Mouse (Mus musculus) CH12.LX (cell line): ENCODE measurements around the gene Fbxl18. TPM values are rescaled to one million over a fixed set of nuclear protein-coding genes. Genes with fewer than 3 reads are reported as not detected.
A peak's percentile ranks its signal among the peaks of the same experiment; 100 is the strongest.

ENCODE experiments used
- DNase-seq: peaks from one replicate; pipeline ENCODE4 v3.0.0-alpha.2; 2013; ENCODE audit errors: extremely low read depth
- H3K27ac ChIP-seq: 2 replicates; pipeline ENCODE4 v1.5.1; 2012; ENCODE audit warnings: low read depth, mild to moderate bottlenecking, control low read depth, moderate library complexity; ENCODE audit not compliant: insufficient read depth
- H3K27me3 ChIP-seq: replicated peaks from 2 replicates; pipeline ENCODE3; 2012; ENCODE audit warnings: inconsistent platforms
- H3K36me3 ChIP-seq, 2 experiments: replicated peaks in 1 of 2; 2 replicates each; pipeline versions ENCODE3 to v1.6.1; 2012; ENCODE audit warnings: inconsistent platforms in 1 of 2, low read length in 1 of 2, mild to moderate bottlenecking in 1 of 2, mixed read lengths in 1 of 2, moderate library complexity in 1 of 2; ENCODE audit not compliant: control insufficient read depth in 1 of 2, insufficient read depth in 1 of 2
- H3K4me1 ChIP-seq, 2 experiments: 2 replicates each; pipeline ENCODE4 v1.6.1; 2012; ENCODE audit warnings: inconsistent platforms in 1 of 2, moderate library complexity in 1 of 2; ENCODE audit not compliant: insufficient read depth in 2 of 2, control insufficient read depth in 1 of 2
- H3K4me2 ChIP-seq: 2 replicates; pipeline ENCODE4 v1.6.1; 2012; ENCODE audit warnings: low read depth, mild to moderate bottlenecking, control low read depth; ENCODE audit not compliant: poor library complexity, insufficient read depth, severe bottlenecking
- H3K4me3 ChIP-seq, 3 experiments: fragments of 150-350 bp in 1 of 3; sonication (generic) in 1 of 3; replicated peaks in 1 of 3; 2 replicates each; pipeline versions ENCODE3 to v1.5.1; 2011 to 2012; ENCODE audit warnings: low read depth in 2 of 3, low read length in 2 of 3, mild to moderate bottlenecking in 2 of 3, moderate library complexity in 2 of 3, control low read depth in 1 of 3, improper control_type of control experiment in 1 of 3, inconsistent platforms in 1 of 3, mixed read lengths in 1 of 3; ENCODE audit not compliant: poor library complexity in 1 of 3
- H3K79me2 ChIP-seq: replicated peaks from 2 replicates; pipeline ENCODE4 v1.6.1; 2012; ENCODE audit warnings: mild to moderate bottlenecking, moderate library complexity; ENCODE audit not compliant: control insufficient read depth, poor library complexity, insufficient read depth, severe bottlenecking; ENCODE audit errors: extremely low read depth
- H3K9ac ChIP-seq: 2 replicates; pipeline ENCODE4 v1.6.1; 2012; ENCODE audit warnings: low read depth, mild to moderate bottlenecking, control low read depth, moderate library complexity; ENCODE audit not compliant: insufficient read depth
- H3K9me3 ChIP-seq: replicated peaks from 2 replicates; pipeline ENCODE3; 2012; ENCODE audit warnings: low read length, inconsistent platforms, mixed read lengths
- BHLHE40 ChIP-seq: IDR thresholded peaks from 2 replicates; pipeline ENCODE4 v1.6.1; 2011; ENCODE audit warnings: mild to moderate bottlenecking, low read depth, low read length, improper control_type of control experiment
- CHD1 ChIP-seq: IDR thresholded peaks from 2 replicates; pipeline ENCODE4 v1.6.1; 2012; ENCODE audit warnings: low read depth, low read length, improper control_type of control experiment, inconsistent platforms
- CHD2 ChIP-seq: IDR thresholded peaks from 2 replicates; pipeline ENCODE4 v1.6.1; 2011; ENCODE audit warnings: low read length, improper control_type of control experiment
- CTCF ChIP-seq, 2 experiments: IDR thresholded peaks in 1 of 2; conservative IDR thresholded peaks in 1 of 2; 2 replicates each; pipeline ENCODE4 v1.5.1; 2011 to 2012; ENCODE audit warnings: low read depth in 2 of 2, low read length in 2 of 2, improper control_type of control experiment in 1 of 2, inconsistent platforms in 1 of 2, mild to moderate bottlenecking in 1 of 2, moderate library complexity in 1 of 2
- E2F4 ChIP-seq: IDR thresholded peaks from 2 replicates; pipeline ENCODE4 v1.6.1; 2011; ENCODE audit warnings: low read depth, low read length, improper control_type of control experiment; ENCODE audit not compliant: insufficient replicate concordance
- ELF1 ChIP-seq: IDR thresholded peaks from 2 replicates; pipeline ENCODE4 v1.6.1; 2014; ENCODE audit warnings: low read depth, mild to moderate bottlenecking, inconsistent platforms, low read length, improper control_type of control experiment
- EP300 ChIP-seq: IDR thresholded peaks from 2 replicates; pipeline ENCODE4 v1.6.1; 2011; ENCODE audit warnings: low read length, improper control_type of control experiment
- ETS1 ChIP-seq: conservative IDR thresholded peaks from 2 replicates; pipeline ENCODE4 v1.6.1; 2012; ENCODE audit warnings: low read depth, mild to moderate bottlenecking, inconsistent platforms, low read length, improper control_type of control experiment, moderate library complexity
- GABPA ChIP-seq: IDR thresholded peaks from 2 replicates; pipeline ENCODE4 v1.6.1; 2012; ENCODE audit warnings: low read depth, low read length, improper control_type of control experiment, inconsistent platforms; ENCODE audit not compliant: insufficient replicate concordance
- HCFC1 ChIP-seq: IDR thresholded peaks from 2 replicates; pipeline ENCODE4 v1.6.1; 2012; ENCODE audit warnings: low read depth, mild to moderate bottlenecking, inconsistent platforms, low read length, improper control_type of control experiment
- IRF4 ChIP-seq: IDR thresholded peaks from 2 replicates; pipeline ENCODE4 v1.6.1; 2014; ENCODE audit warnings: low read depth, mild to moderate bottlenecking, inconsistent platforms, low read length, improper control_type of control experiment
- JUN ChIP-seq: IDR thresholded peaks from 2 replicates; pipeline ENCODE4 v1.6.1; 2011; ENCODE audit warnings: low read depth, mild to moderate bottlenecking, low read length, improper control_type of control experiment, moderate library complexity; ENCODE audit not compliant: insufficient read depth
- JUND ChIP-seq: conservative IDR thresholded peaks from 2 replicates; pipeline ENCODE4 v1.6.1; 2011; ENCODE audit warnings: low read depth, low read length, improper control_type of control experiment
- KAT2A ChIP-seq: IDR thresholded peaks from 2 replicates; pipeline ENCODE4 v1.6.1; 2012; ENCODE audit warnings: low read length, improper control_type of control experiment, inconsistent platforms; ENCODE audit not compliant: insufficient replicate concordance
- MAFK ChIP-seq: IDR thresholded peaks from 2 replicates; pipeline ENCODE4 v1.6.1; 2011; ENCODE audit warnings: low read length, improper control_type of control experiment; ENCODE audit not compliant: insufficient replicate concordance
- MAX ChIP-seq: IDR thresholded peaks from 2 replicates; pipeline ENCODE4 v1.6.1; 2011; ENCODE audit warnings: low read length, improper control_type of control experiment
- MAZ ChIP-seq: IDR thresholded peaks from 2 replicates; pipeline ENCODE4 v1.6.1; 2012; ENCODE audit warnings: low read depth, mild to moderate bottlenecking, inconsistent platforms, low read length, improper control_type of control experiment, moderate library complexity
- MEF2A ChIP-seq: IDR thresholded peaks from 2 replicates; pipeline ENCODE4 v1.6.1; 2014; ENCODE audit warnings: low read depth, mild to moderate bottlenecking, inconsistent platforms, low read length, improper control_type of control experiment, borderline replicate concordance
- MXI1 ChIP-seq: IDR thresholded peaks from 2 replicates; pipeline ENCODE4 v1.6.1; 2011; ENCODE audit warnings: mild to moderate bottlenecking, low read depth, low read length, improper control_type of control experiment
- MYC ChIP-seq: IDR thresholded peaks from 2 replicates; pipeline ENCODE4 v1.6.1; 2011; ENCODE audit warnings: low read depth, mild to moderate bottlenecking, improper control_type of control experiment, low read length
- NELFE ChIP-seq: IDR thresholded peaks from 2 replicates; pipeline ENCODE4 v1.6.1; 2011; ENCODE audit warnings: low read depth, low read length, improper control_type of control experiment
- NRF1 ChIP-seq: IDR thresholded peaks from 2 replicates; pipeline ENCODE4 v1.6.1; 2014; ENCODE audit warnings: low read depth, mild to moderate bottlenecking, inconsistent platforms, low read length, improper control_type of control experiment, moderate library complexity
- PAX5 ChIP-seq: IDR thresholded peaks from 2 replicates; pipeline ENCODE4 v1.6.1; 2012; ENCODE audit warnings: low read length, inconsistent platforms, mixed read lengths
- POLR2A ChIP-seq: IDR thresholded peaks from 2 replicates; pipeline ENCODE4 v1.6.1; 2011; ENCODE audit warnings: low read depth, mild to moderate bottlenecking, improper control_type of control experiment, low read length
- POLR2AphosphoS2 ChIP-seq: IDR thresholded peaks from 2 replicates; pipeline ENCODE4 v1.6.1; 2011; ENCODE audit warnings: low read depth, low read length, improper control_type of control experiment
- RAD21 ChIP-seq: IDR thresholded peaks from 2 replicates; pipeline ENCODE4 v1.6.1; 2011; ENCODE audit warnings: low read depth, mild to moderate bottlenecking, low read length, improper control_type of control experiment, moderate library complexity
- RCOR1 ChIP-seq: conservative IDR thresholded peaks from 2 replicates; pipeline ENCODE4 v1.6.1; 2012; ENCODE audit warnings: low read depth, mild to moderate bottlenecking, inconsistent platforms, low read length, improper control_type of control experiment
- SIN3A ChIP-seq: IDR thresholded peaks from 2 replicates; pipeline ENCODE4 v1.6.1; 2012; ENCODE audit warnings: low read length, improper control_type of control experiment, inconsistent platforms
- SMC3 ChIP-seq: IDR thresholded peaks from 2 replicates; pipeline ENCODE4 v1.6.1; 2011; ENCODE audit warnings: low read depth, low read length, improper control_type of control experiment
- TBP ChIP-seq: conservative IDR thresholded peaks from 2 replicates; pipeline ENCODE4 v1.6.1; 2011; ENCODE audit warnings: low read depth, low read length, improper control_type of control experiment
- TCF12 ChIP-seq: IDR thresholded peaks from 2 replicates; pipeline ENCODE4 v1.6.1; 2014; ENCODE audit warnings: low read depth, mild to moderate bottlenecking, inconsistent platforms, low read length, improper control_type of control experiment
- UBTF ChIP-seq: IDR thresholded peaks from 2 replicates; pipeline ENCODE4 v1.6.1; 2012; ENCODE audit warnings: low read depth, mild to moderate bottlenecking, inconsistent platforms, low read length, improper control_type of control experiment, moderate library complexity
- USF1 ChIP-seq: IDR thresholded peaks from 2 replicates; pipeline ENCODE4 v1.6.1; 2014; ENCODE audit warnings: low read depth, mild to moderate bottlenecking, inconsistent platforms, low read length, improper control_type of control experiment
- USF2 ChIP-seq: conservative IDR thresholded peaks from 2 replicates; pipeline ENCODE4 v1.6.1; 2011; ENCODE audit warnings: low read depth, low read length, improper control_type of control experiment
- ZC3H11A ChIP-seq: IDR thresholded peaks from 2 replicates; pipeline ENCODE4 v1.6.1; 2012; ENCODE audit warnings: low read depth, mild to moderate bottlenecking, inconsistent platforms, low read length, improper control_type of control experiment
- ZKSCAN1 ChIP-seq: IDR thresholded peaks from 2 replicates; pipeline ENCODE4 v1.6.1; 2012; ENCODE audit warnings: low read depth, inconsistent platforms, low read length, improper control_type of control experiment, borderline replicate concordance
- ZMIZ1 ChIP-seq: IDR thresholded peaks from 2 replicates; pipeline ENCODE4 v1.6.1; 2012; ENCODE audit warnings: low read depth, mild to moderate bottlenecking, inconsistent platforms, low read length, improper control_type of control experiment
- ZNF384 ChIP-seq: IDR thresholded peaks from 2 replicates; pipeline ENCODE4 v1.6.1; 2012; ENCODE audit warnings: low read depth, low read length, improper control_type of control experiment, inconsistent platforms
- dilution Hi-C: fragments of 300-500 bp; cut with MboI; formaldehyde crosslinking; loops from 2 replicates; pipeline ENCODE4 v1.14.3; 2020; ENCODE audit warnings: low sequenced_read_pairs; ENCODE audit not compliant: extremely low pct_unique_long_range_greater_than_20kb, extremely low pct_ligation_motif_present
- in situ Hi-C: fragments of 300-500 bp; cut with MboI; formaldehyde crosslinking; loops from 3 replicates; pipeline ENCODE4 v1.14.3; 2019; ENCODE audit warnings: low sequenced_read_pairs, low pct_ligation_motif_present, low pct_unique_long_range_greater_than_20kb, mixed read lengths
- polyA plus RNA-seq: library from polyadenylated mRNA; unstranded; fragments of >175 nt; gene quantifications from 2 replicates; pipeline ENCODE4 v1.2.1, GENCODE M21; 2012; ENCODE audit warnings: low read depth; ENCODE audit not compliant: insufficient read length
- total RNA-seq, 2 experiments: library from RNA; depleted of rRNA; stranded (reverse); fragments of 300-350 nt in 1 of 2; fragments of >200 nt in 1 of 2; gene quantifications; 2 replicates each; pipeline ENCODE4 v1.2.3; 2012 to 2014

Gene Fbxl18
- total and polyA plus RNA-seq, 3 experiments: 3.7 to 6.4 (median 5.5) TPM

DNA sequence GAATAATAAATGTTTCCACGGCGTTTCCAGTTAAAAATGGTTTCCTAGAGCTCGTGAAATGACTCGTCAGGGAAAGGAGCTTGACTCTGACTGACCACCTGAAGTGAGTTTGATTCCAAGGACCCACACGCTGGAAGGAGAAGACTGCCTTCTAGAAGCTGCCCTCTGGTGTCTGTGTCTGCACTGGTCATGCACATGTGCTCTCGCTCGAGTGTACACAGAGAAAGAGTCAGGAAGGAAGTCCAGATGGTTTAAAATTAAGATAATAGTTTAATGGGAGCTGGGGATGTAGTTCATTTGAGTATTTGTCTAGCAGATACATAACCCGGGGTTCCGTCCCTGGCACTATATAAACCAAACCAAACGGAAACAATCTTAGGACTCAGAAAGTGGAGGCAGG, 971 bp upstream of the Fbxl18 start:
- dilution Hi-C loops (no loop called here), in situ Hi-C loops (no loop called here)
- Histone ChIP-seq H3K4me1 (peaks cover 8 to 35% of the 10 kb centered on the region in 2 experiments), H3K4me3 (no peak overlapping the region), H3K79me2 (no peaks in the 10 kb centered on the region; the same call in 1 of the 2 replicates), H3K36me3 (peaks cover 14 to 32% of the 10 kb centered on the region in 2 experiments), H3K9me3 (no peaks in the 10 kb centered on the region), H3K27ac (no peak overlapping the region)
- TF ChIP-seq TBP: no peak
- no peak for TF ChIP-seq MEF2A
- TF ChIP-seq RAD21: peak; percentile 0
- no peak for TF ChIP-seq RCOR1
- TF ChIP-seq CTCF (conservative IDR thresholded peaks at IDR 0.05 in 1 of 2, IDR thresholded peaks at IDR 0.05 in 1 of 2; ENCODE audit: low read depth in 2 of 2, low read length in 2 of 2): peak in 1 of 2 experiments; percentile 43; a peak in 2 of 4 replicates
- TF ChIP-seq POLR2A: no peak
- TF ChIP-seq MYC: no peak
- TF ChIP-seq USF1: no peak
- 0 out of 2 replicates have a peak, but pooled peaks have one; percentile 36 for TF ChIP-seq MXI1
- no peak for TF ChIP-seq CHD1
- TF ChIP-seq MAX: no peak
- TF ChIP-seq E2F4: no peak
- TF ChIP-seq KAT2A: no peak
- TF ChIP-seq TCF12: no peak
- no peak for TF ChIP-seq ZMIZ1
- TF ChIP-seq MAFK: no peak
- TF ChIP-seq ZKSCAN1: no peak
- TF ChIP-seq PAX5: no peak
- no peak for TF ChIP-seq BHLHE40
- TF ChIP-seq NELFE: no peak
- TF ChIP-seq ZC3H11A: no peak
- no peak for TF ChIP-seq UBTF
- TF ChIP-seq JUN: no peak
- TF ChIP-seq EP300: no peak
- no peak for TF ChIP-seq SIN3A
- no peak for TF ChIP-seq GABPA
- no peak for TF ChIP-seq IRF4
- no peak for TF ChIP-seq HCFC1
- no peak for TF ChIP-seq MAZ
- TF ChIP-seq SMC3: peak; percentile 18; the same call in 1 of the 2 replicates
- no peak for TF ChIP-seq CHD2
- no peak for TF ChIP-seq ETS1
- no peak for TF ChIP-seq JUND
- no peak for TF ChIP-seq ZNF384
- TF ChIP-seq POLR2AphosphoS2: 0 out of 2 replicates have a peak, but pooled peaks have one; percentile 45
- no peak for TF ChIP-seq NRF1
- TF ChIP-seq USF2: no peak
- TF ChIP-seq ELF1: no peak
- TF ChIP-seq, all 38 proteins: peak for 5
- Histone ChIP-seq H3K27me3 (no peaks in the 10 kb centered on the region), H3K4me2 (peak overlapping the region; percentile 78), H3K9ac (peak overlapping the region; percentile 78; the same call in 1 of the 2 replicates)
- peak; percentile 30 for DNase-seq
